Mouse (Mus musculus) thymus, adult 2 months (tissue): ENCODE measurements around the gene Kirrel3.

Source experiments
- CTCF ChIP-seq: fragments of 200-500 bp; IDR thresholded peaks from 2 replicates; pipeline ENCODE4 v1.5.1; 2012; ENCODE audit warnings: mild to moderate bottlenecking, control low read depth, low read length, moderate library complexity, borderline replicate concordance; ENCODE audit not compliant: control insufficient read depth, poor library complexity, insufficient read depth; ENCODE audit errors: extremely low read depth
- POLR2A ChIP-seq: fragments of 200-500 bp; IDR thresholded peaks from 2 replicates; pipeline ENCODE4 v1.6.1; 2012; ENCODE audit warnings: mild to moderate bottlenecking, low read length, control low read depth, moderate library complexity; ENCODE audit not compliant: control insufficient read depth, poor library complexity, insufficient read depth; ENCODE audit errors: extremely low read depth

DNA sequence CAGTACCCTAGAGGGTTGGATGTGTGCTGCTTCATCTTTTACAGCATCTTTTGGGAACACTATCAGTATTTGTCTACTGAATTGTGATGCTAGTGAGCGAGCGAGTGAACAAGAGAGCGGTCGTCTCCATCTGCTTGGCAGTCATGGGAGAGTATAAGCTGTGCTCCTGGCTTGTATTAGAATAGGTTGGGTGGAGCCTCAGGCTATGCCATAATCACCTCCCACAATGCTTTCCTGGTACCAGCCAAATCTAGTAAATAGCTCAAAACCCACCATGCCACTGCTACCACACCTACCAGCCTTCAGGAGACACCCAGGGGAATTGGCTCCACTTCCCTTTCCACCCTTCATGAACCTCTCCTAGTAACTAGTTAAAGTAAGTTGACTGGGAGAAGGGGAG lies 285.3 kb downstream of the Kirrel3 start:
- TF ChIP-seq CTCF (no peak), POLR2A (no peak)
